ENCODE assay signal across 37 mouse cellular contexts in genomic region chr16:38350939-38351338, GRCm38 (mm10). TPM values are rescaled to one million over a fixed set of nuclear protein-coding genes. Genes with fewer than 3 reads are reported as not detected.
DNase-seq lines count a peak whose midpoint lies in the region; ATAC-seq and TF ChIP-seq lines count a peak whose summit lies in the region.
"Had no signal": no experiment of that assay in that cellular context is flagged by ENCODE, and none has a peak within 500 bp of the region (broad histone marks: within the 10 kb centered on the region; RNA-seq: fewer than 3 reads in every experiment).

No protein-coding gene starts in this region.

- peak overlapping the region; percentile 12; the same call in 1 of the 2 replicates for H3K4me3 ChIP-seq in heart, embryonic 10.5 days
- H3K4me3 ChIP-seq in CH12.LX (replicated peaks in 1 of 3; ENCODE audit: low read depth in 2 of 3, low read length in 2 of 3, poor library complexity in 1 of 3), result peak overlapping the region in 1 of 3 experiments; percentile 23
- H3K4me3 ChIP-seq in heart, embryonic 16.5 days (ENCODE audit: low read length), result no peak overlapping the region
- H3K4me3 ChIP-seq in liver, embryonic 16.5 days (ENCODE audit: low read depth, low read length), result no peak overlapping the region
- H3K4me3 ChIP-seq: embryonic facial prominence, embryonic 13.5 days; forebrain, embryonic 13.5 days; gastrocnemius, adult 2 months; hindbrain, embryonic 10.5 days; intestine, embryonic 15.5 days; layer of hippocampus, adult 2 months; limb, embryonic 10.5 days; stomach, embryonic 15.5 days had no signal

- H3K36me3 ChIP-seq in heart, embryonic 10.5 days, result peaks cover 29% of the 10 kb centered on the region
- H3K36me3 ChIP-seq in CH12.LX (replicated peaks in 1 of 2; ENCODE audit: control insufficient read depth in 1 of 2, insufficient read depth in 1 of 2, low read length in 1 of 2), result peaks cover 37 to 60% of the 10 kb centered on the region in 2 experiments
- peaks cover 8% of the 10 kb centered on the region; the same call in 1 of the 2 replicates for H3K36me3 ChIP-seq in heart, embryonic 16.5 days (ENCODE audit: control insufficient read depth, insufficient read depth)
- peaks cover 38% of the 10 kb centered on the region for H3K36me3 ChIP-seq in liver, embryonic 16.5 days (ENCODE audit: control insufficient read depth, insufficient read depth)

- no peaks in the 10 kb centered on the region for H3K27me3 ChIP-seq in heart, embryonic 10.5 days (ENCODE audit: insufficient read depth, poor library complexity, severe bottlenecking)
- H3K27me3 ChIP-seq in CH12.LX (replicated peaks), result no peaks in the 10 kb centered on the region
- no peaks in the 10 kb centered on the region for H3K27me3 ChIP-seq in heart, embryonic 16.5 days (ENCODE audit: control insufficient read depth, insufficient read depth, low read length)
- no peaks in the 10 kb centered on the region for H3K27me3 ChIP-seq in liver, embryonic 16.5 days (ENCODE audit: control insufficient read depth, insufficient read depth, low read depth, low read length)
- H3K27me3 ChIP-seq: embryonic facial prominence, embryonic 13.5 days; forebrain, embryonic 13.5 days; intestine, embryonic 15.5 days; Patski; stomach, embryonic 15.5 days had no signal

- dilution Hi-C loops in CH12.LX (cut with MboI; ENCODE audit: extremely low pct_ligation_motif_present, extremely low pct_unique_long_range_greater_than_20kb, low sequenced_read_pairs), result no loop called here

- 37% methylated on average over 6 of the region's 6 CpGs for WGBS in heart, embryonic 10.5 days
- 25% methylated on average over 6 of the region's 6 CpGs for WGBS in heart, embryonic 16.5 days
- 64% methylated on average over 6 of the region's 6 CpGs for WGBS in liver, embryonic 16.5 days (ENCODE audit: insufficient replicate concordance)

- peak in 1 of 2 experiments; percentile 50; a peak in 2 of 4 replicates for TF ChIP-seq CTCF in CH12.LX (conservative IDR thresholded peaks at IDR 0.05 in 1 of 2, IDR thresholded peaks at IDR 0.05 in 1 of 2; ENCODE audit: low read depth in 2 of 2, low read length in 2 of 2)

- 0 out of 2 replicates have a peak, but pooled peaks have one; percentile 15 for TF ChIP-seq POLR2A in CH12.LX (IDR thresholded peaks at IDR 0.05; ENCODE audit: low read depth, low read length)

- in situ Hi-C loops in CH12.LX (cut with MboI; ENCODE audit: low pct_ligation_motif_present, low pct_unique_long_range_greater_than_20kb, low sequenced_read_pairs), result no loop called here

- H3K9me3 ChIP-seq in heart, embryonic 10.5 days, result no peaks in the 10 kb centered on the region
- H3K9me3 ChIP-seq in CH12.LX (replicated peaks; ENCODE audit: low read length), result no peaks in the 10 kb centered on the region
- H3K9me3 ChIP-seq in heart, embryonic 16.5 days (replicated peaks; ENCODE audit: control insufficient read depth, low read length), result no peaks in the 10 kb centered on the region
- H3K9me3 ChIP-seq in liver, embryonic 16.5 days (replicated peaks; ENCODE audit: control insufficient read depth, low read length), result no peaks in the 10 kb centered on the region
- H3K9me3 ChIP-seq: embryonic facial prominence, embryonic 13.5 days; forebrain, embryonic 13.5 days; hindbrain, embryonic 10.5 days; intestine, embryonic 15.5 days; limb, embryonic 10.5 days; stomach, embryonic 15.5 days had no signal

- peaks cover 51% of the 10 kb centered on the region for H3K4me1 ChIP-seq in heart, embryonic 10.5 days
- H3K4me1 ChIP-seq in CH12.LX (ENCODE audit: control insufficient read depth in 1 of 2, insufficient read depth in 2 of 2), result peaks cover 16 to 52% of the 10 kb centered on the region in 2 experiments
- H3K4me1 ChIP-seq in heart, embryonic 16.5 days (ENCODE audit: control insufficient read depth, insufficient read depth, low read length), result peaks cover 41% of the 10 kb centered on the region
- H3K4me1 ChIP-seq in liver, embryonic 16.5 days (ENCODE audit: control insufficient read depth, low read depth, low read length), result peaks cover 37% of the 10 kb centered on the region

- intact Hi-C loops in heart, postnatal 36 days (cut with DNase I), result loop anchor here (2.0 kb wide), 1 partner anchor 14 kb away; no protein-coding TSS in a partner anchor

- peak overlapping the region; percentile 81 for H3K27ac ChIP-seq in heart, embryonic 10.5 days
- H3K27ac ChIP-seq in CH12.LX (ENCODE audit: insufficient read depth, low read depth), result peak overlapping the region; percentile 55
- H3K27ac ChIP-seq in heart, embryonic 16.5 days (ENCODE audit: low read length), result peak overlapping the region; percentile 92
- peak overlapping the region; percentile 85 for H3K27ac ChIP-seq in liver, embryonic 16.5 days (ENCODE audit: low read length)
- H3K27ac ChIP-seq: embryonic facial prominence, embryonic 13.5 days; forebrain, embryonic 13.5 days; gastrocnemius, adult 2 months; hindbrain, embryonic 10.5 days; layer of hippocampus, adult 2 months; limb, embryonic 10.5 days; stomach, embryonic 15.5 days had no signal

- H3K79me2 ChIP-seq in CH12.LX (replicated peaks; ENCODE audit: control insufficient read depth, extremely low read depth, insufficient read depth, poor library complexity, severe bottlenecking), result peaks cover 64% of the 10 kb centered on the region

- no peak for DNase-seq in heart, embryonic 10.5 days (ENCODE audit: low spot score)
- no peak for DNase-seq in heart, postnatal 36 days
- no peak for DNase-seq in CH12.LX (ENCODE audit: extremely low read depth)
- no peak for DNase-seq in cerebellum, adult 11 months
- DNase-seq in urinary bladder, postnatal 14 days (ENCODE audit: low spot score), result no peak
- DNase-seq: cerebellum, adult 18-20 months; cerebellum, postnatal 14 days; gastrocnemius, adult 2 months; kidney, adult 9 months; kidney, postnatal 14 days; right cerebral cortex, postnatal 4 days; thymus, adult 2 months; thymus, postnatal 4 days had no signal

- peak overlapping the region; percentile 39 for H3K4me2 ChIP-seq in CH12.LX (ENCODE audit: insufficient read depth, low read depth, poor library complexity, severe bottlenecking)
- peak overlapping the region; percentile 32; the same call in 1 of the 2 replicates for H3K4me2 ChIP-seq in heart, embryonic 16.5 days (ENCODE audit: low read depth, low read length)
- H3K4me2 ChIP-seq in liver, embryonic 16.5 days (ENCODE audit: low read depth, low read length), result peak overlapping the region; percentile 54; the same call in 1 of the 2 replicates
- H3K4me2 ChIP-seq: embryonic facial prominence, embryonic 13.5 days; forebrain, embryonic 13.5 days; intestine, embryonic 15.5 days; midbrain, embryonic 11.5 days; stomach, embryonic 15.5 days had no signal

- peak overlapping the region; percentile 1; the same call in 1 of the 2 replicates for H3K9ac ChIP-seq in CH12.LX (ENCODE audit: insufficient read depth, low read depth)
- H3K9ac ChIP-seq in heart, embryonic 16.5 days (ENCODE audit: low read length), result peak overlapping the region; percentile 42
- H3K9ac ChIP-seq in liver, embryonic 16.5 days (ENCODE audit: low read depth, low read length), result 0 out of 2 replicates have a peak overlapping the region, but pooled peaks have one; percentile 61
- H3K9ac ChIP-seq: embryonic facial prominence, embryonic 13.5 days; forebrain, embryonic 13.5 days; intestine, embryonic 15.5 days; stomach, embryonic 15.5 days had no signal

- TF ChIP-seq RAD21 in CH12.LX (IDR thresholded peaks at IDR 0.05; ENCODE audit: low read depth, low read length), result peak; percentile 58

- no peak for TF ChIP-seq EP300 in CH12.LX (IDR thresholded peaks at IDR 0.05; ENCODE audit: low read length)

- peak; percentile 23 for ATAC-seq in heart, embryonic 16.5 days (replicated peaks; ENCODE audit: extremely low read depth, insufficient read depth, low FRiP score)
- no peak for ATAC-seq in liver, embryonic 16.5 days (ENCODE audit: low read depth)
- ATAC-seq: CD4-positive, CD25-positive, alpha-beta regulatory T cell, adult 4 months; forebrain, embryonic 13.5 days; hindbrain, embryonic 16.5 days; Patski had no signal

RNA-seq across cellular contexts. Expression of gene Gm21987, which starts 4.1 kb away (rescaled TPM):
- 1.3 and 4.6 TPM in 2 replicates for polyA plus RNA-seq in heart, embryonic 10.5 days (2016; fragmentation: Nextera tagmentation; extraction: Ambion mirVana)
- total RNA-seq in heart, postnatal 36 days (2021), result not detected
- total RNA-seq in CH12.LX (2012; rRNA removed) (0.42 TPM in 1 of 2 replicates, not detected in the other), CH12.LX (2014; rRNA removed) (not detected in 2 replicates)
- 0.87 TPM in 1 of 2 replicates, not detected in the other for polyA plus RNA-seq in CH12.LX (2012; ENCODE audit: insufficient read length, low read depth)
- 2.3 and 4.6 TPM in 2 replicates for polyA plus RNA-seq in heart, embryonic 16.5 days (2015; fragmentation: Nextera tagmentation; extraction: Ambion mirVana)
- polyA plus RNA-seq in liver, embryonic 16.5 days (2015; fragmentation: Nextera tagmentation; extraction: Ambion mirVana), result not detected in 2 replicates
- total RNA-seq: adrenal gland, adult 18-20 months; adrenal gland, postnatal 4 days; ES-E14; gastrocnemius, adult 2 months; gastrocnemius, postnatal 4 days; layer of hippocampus, adult 2 months; liver, adult 2 months; megakaryocyte progenitor cell, adult 5-6 weeks; midbrain, postnatal 0 days had no signal
- polyA plus RNA-seq: CD4-positive, CD25-positive, alpha-beta regulatory T cell, adult 4 months; embryonic facial prominence, embryonic 13.5 days; forebrain, embryonic 13.5 days; frontal cortex, adult 2 months; hindbrain, embryonic 10.5 days; hindbrain, embryonic 16.5 days; limb, embryonic 10.5 days; liver, adult 2 months; midbrain, embryonic 11.5 days; midbrain, postnatal 0 days; neural tube, embryonic 14.5 days; Patski; stomach, embryonic 15.5 days; thymus, adult 2 months had no signal

RNA-seq across cellular contexts. Expression of gene Cox17, which starts 4.1 kb away (rescaled TPM):
- polyA plus RNA-seq in heart, embryonic 10.5 days (2016; fragmentation: Nextera tagmentation; extraction: Ambion mirVana), result 287 and 339 TPM in 2 replicates
- total RNA-seq in heart, postnatal 36 days (2021), result 100 to 1,000 TPM; 313 to 334 TPM
- 643 and 706 TPM in 2 replicates for total RNA-seq in CH12.LX (2012; rRNA removed)
- total RNA-seq in CH12.LX (2014; rRNA removed), result 410 and 438 TPM in 2 replicates
- polyA plus RNA-seq in CH12.LX (2012; ENCODE audit: insufficient read length, low read depth), result 533 and 622 TPM in 2 replicates
- polyA plus RNA-seq in heart, embryonic 16.5 days (2015; fragmentation: Nextera tagmentation; extraction: Ambion mirVana), result 256 and 261 TPM in 2 replicates
- 209 and 258 TPM in 2 replicates for polyA plus RNA-seq in liver, embryonic 16.5 days (2015; fragmentation: Nextera tagmentation; extraction: Ambion mirVana)

RNA-seq across cellular contexts. Expression of gene Maats1, which starts 9.0 kb away (rescaled TPM):
- 0.06 and 0.12 TPM in 2 replicates for polyA plus RNA-seq in heart, embryonic 10.5 days (2016; fragmentation: Nextera tagmentation; extraction: Ambion mirVana)
- not detected for total RNA-seq in heart, postnatal 36 days (2021)
- total RNA-seq in CH12.LX (2012; rRNA removed), result 3.9 TPM in 2 replicates
- 1.7 and 1.9 TPM in 2 replicates for total RNA-seq in CH12.LX (2014; rRNA removed)
- polyA plus RNA-seq in CH12.LX (2012; ENCODE audit: insufficient read length, low read depth), result 2.0 and 2.9 TPM in 2 replicates
- polyA plus RNA-seq in heart, embryonic 16.5 days (2015; fragmentation: Nextera tagmentation; extraction: Ambion mirVana), result 0.12 and 0.50 TPM in 2 replicates
- 0.06 TPM in 1 of 2 replicates, not detected in the other for polyA plus RNA-seq in liver, embryonic 16.5 days (2015; fragmentation: Nextera tagmentation; extraction: Ambion mirVana)
- total RNA-seq: gastrocnemius, adult 2 months; liver, adult 2 months; megakaryocyte progenitor cell, adult 5-6 weeks had no signal
- polyA plus RNA-seq: erythroblast, embryonic 14.5 days; limb, embryonic 10.5 days; liver, adult 2 months had no signal

RNA-seq across cellular contexts. Expression of gene Popdc2, which starts 11.1 kb away (rescaled TPM):
- 230 and 378 TPM in 2 replicates for polyA plus RNA-seq in heart, embryonic 10.5 days (2016; fragmentation: Nextera tagmentation; extraction: Ambion mirVana)
- 100 to 1,000 TPM; 442 to 516 TPM for total RNA-seq in heart, postnatal 36 days (2021)
- total RNA-seq in CH12.LX (2012; rRNA removed) (1.0 and 3.6 TPM in 2 replicates), CH12.LX (2014; rRNA removed) (0.17 and 0.30 TPM in 2 replicates)
- 0.35 and 1.1 TPM in 2 replicates for polyA plus RNA-seq in CH12.LX (2012; ENCODE audit: insufficient read length, low read depth)
- 421 and 423 TPM in 2 replicates for polyA plus RNA-seq in heart, embryonic 16.5 days (2015; fragmentation: Nextera tagmentation; extraction: Ambion mirVana)
- polyA plus RNA-seq in liver, embryonic 16.5 days (2015; fragmentation: Nextera tagmentation; extraction: Ambion mirVana), result 21.8 and 26.4 TPM in 2 replicates

RNA-seq across cellular contexts. Expression of gene Nr1i2, which starts 56.3 kb away (rescaled TPM):
- polyA plus RNA-seq in heart, embryonic 10.5 days (2016; fragmentation: Nextera tagmentation; extraction: Ambion mirVana), result 0.08 TPM in 1 of 2 replicates, not detected in the other
- not detected for total RNA-seq in heart, postnatal 36 days (2021)
- total RNA-seq in CH12.LX (2012; rRNA removed) (not detected in 2 replicates), CH12.LX (2014; rRNA removed) (not detected in 2 replicates)
- polyA plus RNA-seq in CH12.LX (2012; ENCODE audit: insufficient read length, low read depth), result not detected in 2 replicates
- 0.09 TPM in 1 of 2 replicates, not detected in the other for polyA plus RNA-seq in heart, embryonic 16.5 days (2015; fragmentation: Nextera tagmentation; extraction: Ambion mirVana)
- polyA plus RNA-seq in liver, embryonic 16.5 days (2015; fragmentation: Nextera tagmentation; extraction: Ambion mirVana), result 6.9 TPM in 2 replicates
- total RNA-seq: adrenal gland, adult 18-20 months; gastrocnemius, adult 2 months; layer of hippocampus, adult 2 months; layer of hippocampus, postnatal 25 days; megakaryocyte progenitor cell, adult 5-6 weeks; midbrain, postnatal 0 days had no signal
- polyA plus RNA-seq: CD4-positive, CD25-positive, alpha-beta regulatory T cell, adult 4 months; embryonic facial prominence, embryonic 13.5 days; erythroblast, embryonic 14.5 days; forebrain, embryonic 13.5 days; frontal cortex, adult 2 months; hindbrain, embryonic 10.5 days; hindbrain, embryonic 16.5 days; limb, embryonic 10.5 days; midbrain, embryonic 11.5 days; midbrain, postnatal 0 days; neural tube, embryonic 14.5 days had no signal

Comparison
In these comparisons a context has a peak if more than half of its experiments do, and no peak if none do; other contexts are left out.
1. H3K9ac ChIP-seq: peak in every context shown above with its lines; median percentile 61 in liver, embryonic 16.5 days; 42 in heart, embryonic 16.5 days; 1 in CH12.LX.